ENCODE assay signal across 9 mouse cellular contexts in the genomic region with DNA sequence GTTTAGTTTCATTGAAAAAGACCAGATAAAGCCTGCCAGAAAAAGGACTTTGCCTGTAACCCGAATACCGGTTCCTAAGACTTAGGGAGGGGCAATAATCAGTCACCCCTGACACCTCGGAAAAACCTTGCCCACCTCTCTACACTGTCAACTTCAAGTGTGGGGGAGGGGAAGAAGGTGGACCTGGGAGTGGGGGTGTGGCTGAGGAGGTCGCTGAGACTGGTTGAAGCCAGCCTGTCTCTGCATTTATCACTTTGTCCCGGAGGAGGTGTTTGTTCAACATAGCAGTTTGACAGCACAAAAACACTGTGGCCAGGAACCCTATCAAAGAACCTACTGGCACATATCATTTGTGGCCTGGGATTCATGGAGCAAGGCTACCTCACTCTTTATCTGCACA. TPM values are rescaled to one million over a fixed set of nuclear protein-coding genes. Genes with fewer than 3 reads are reported as not detected.
DNase-seq lines count a peak whose midpoint lies in the region; ATAC-seq and TF ChIP-seq lines count a peak whose summit lies in the region.
"Had no signal": no experiment of that assay in that cellular context is flagged by ENCODE, and none has a peak within 500 bp of the region (broad histone marks: within the 10 kb centered on the region; RNA-seq: fewer than 3 reads in every experiment).

No protein-coding gene starts in this region.

- peaks cover 14% of the 10 kb centered on the region for H3K36me3 ChIP-seq in liver, postnatal 0 days (replicated peaks; ENCODE audit: insufficient read depth, low read length)
- no peaks in the 10 kb centered on the region for H3K36me3 ChIP-seq in forebrain, embryonic 11.5 days (ENCODE audit: control insufficient read depth, insufficient read depth, low read length)
- peaks cover 4% of the 10 kb centered on the region; the same call in 1 of the 2 replicates for H3K36me3 ChIP-seq in neural tube, embryonic 13.5 days
- H3K36me3 ChIP-seq: limb, embryonic 10.5 days had no signal

- TF ChIP-seq CTCF in liver, postnatal 0 days (IDR thresholded peaks at IDR 0.05; ENCODE audit: low read depth): no peak

- WGBS in liver, postnatal 0 days (ENCODE audit: insufficient replicate concordance): 13% methylated on average over 5 of the region's 5 CpGs
- 10% methylated on average over 5 of the region's 5 CpGs for WGBS in forebrain, embryonic 11.5 days
- WGBS in neural tube, embryonic 13.5 days: 3% methylated on average over 5 of the region's 5 CpGs

- no peaks in the 10 kb centered on the region for H3K27me3 ChIP-seq in liver, postnatal 0 days (ENCODE audit: insufficient read depth, low read length)
- H3K27me3 ChIP-seq in forebrain, embryonic 11.5 days (ENCODE audit: control insufficient read depth, insufficient read depth, low read length): no peaks in the 10 kb centered on the region
- no peaks in the 10 kb centered on the region for H3K27me3 ChIP-seq in neural tube, embryonic 13.5 days

- no peaks in the 10 kb centered on the region for H3K9me3 ChIP-seq in liver, postnatal 0 days (ENCODE audit: low read length)
- H3K9me3 ChIP-seq in forebrain, embryonic 11.5 days (ENCODE audit: control insufficient read depth, low read length): no peaks in the 10 kb centered on the region
- no peaks in the 10 kb centered on the region for H3K9me3 ChIP-seq in neural tube, embryonic 13.5 days
- H3K9me3 ChIP-seq: limb, embryonic 10.5 days had no signal

- DNase-seq in liver: peak; percentile 38
- no peak for DNase-seq in liver, postnatal 0 days
- DNase-seq in forebrain, embryonic 11.5 days (ENCODE audit: low spot score): no peak
- peak; percentile 41 to 57 for DNase-seq in kidney, adult 8-10 months
- DNase-seq in right cerebral cortex, postnatal 14 days: no peak
- DNase-seq in natural killer cell, adult 2 months (ENCODE audit: low spot score in 2 of 2): no peak
- DNase-seq in layer of hippocampus, postnatal 36 days: no peak

- no peak for TF ChIP-seq EP300 in liver, postnatal 0 days (IDR thresholded peaks at IDR 0.05; ENCODE audit: low read depth)

- H3K4me3 ChIP-seq in liver, postnatal 0 days (ENCODE audit: low read depth, low read length): no peak overlapping the region
- no peak overlapping the region for H3K4me3 ChIP-seq in forebrain, embryonic 11.5 days (ENCODE audit: low read depth, low read length)
- H3K4me3 ChIP-seq in neural tube, embryonic 13.5 days: no peak overlapping the region
- H3K4me3 ChIP-seq: limb, embryonic 10.5 days had no signal

- peaks cover 27% of the 10 kb centered on the region for H3K4me1 ChIP-seq in liver, postnatal 0 days (ENCODE audit: insufficient read depth)
- peaks cover 38% of the 10 kb centered on the region for H3K4me1 ChIP-seq in forebrain, embryonic 11.5 days (replicated peaks; ENCODE audit: control insufficient read depth, insufficient read depth, low read length)
- H3K4me1 ChIP-seq in neural tube, embryonic 13.5 days (replicated peaks): peaks cover 92% of the 10 kb centered on the region

- no peak overlapping the region for H3K27ac ChIP-seq in liver, postnatal 0 days (ENCODE audit: low read depth)
- H3K27ac ChIP-seq in forebrain, embryonic 11.5 days (ENCODE audit: low read depth, low read length): peak overlapping the region; percentile 3; the same call in 1 of the 2 replicates
- peak overlapping the region; percentile 67; the same call in 1 of the 2 replicates for H3K27ac ChIP-seq in neural tube, embryonic 13.5 days (replicated peaks)
- H3K27ac ChIP-seq: limb, embryonic 10.5 days had no signal

- H3K4me2 ChIP-seq in liver, postnatal 0 days (ENCODE audit: low read depth, low read length): no peak overlapping the region
- H3K4me2 ChIP-seq in forebrain, embryonic 11.5 days (ENCODE audit: low read depth, low read length, severe bottlenecking): no peak overlapping the region
- H3K4me2 ChIP-seq in neural tube, embryonic 13.5 days: peak overlapping the region; percentile 7

- no peak for ATAC-seq in liver, postnatal 0 days
- ATAC-seq in forebrain, embryonic 11.5 days (replicated peaks; ENCODE audit: low FRiP score): no peak
- ATAC-seq in neural tube, embryonic 13.5 days (ENCODE audit: low read depth): no peak

- H3K9ac ChIP-seq in liver, postnatal 0 days (replicated peaks): no peak overlapping the region
- H3K9ac ChIP-seq in forebrain, embryonic 11.5 days (ENCODE audit: low read length): peak overlapping the region; percentile 27; the same call in 1 of the 2 replicates
- H3K9ac ChIP-seq in neural tube, embryonic 13.5 days: no peak overlapping the region

RNA-seq across cellular contexts. Expression of gene Zeb2, which starts 19.2 kb away (rescaled TPM):
- polyA plus RNA-seq in liver, postnatal 0 days (2015; fragmentation: Nextera tagmentation; extraction: Ambion mirVana): 8.1 and 8.8 TPM in 2 replicates
- polyA plus RNA-seq in forebrain, embryonic 11.5 days (2014; fragmentation: Nextera tagmentation; extraction: Ambion mirVana): 45.6 and 50.0 TPM in 2 replicates
- 48.9 and 55.7 TPM in 2 replicates for polyA plus RNA-seq in neural tube, embryonic 13.5 days (2015; fragmentation: Nextera tagmentation; extraction: Ambion mirVana)
- total RNA-seq in layer of hippocampus, postnatal 36 days (2021): 100 to 1,000 TPM; 402 to 403 TPM

Comparison
In these comparisons a context has a peak if more than half of its experiments do, and no peak if none do; other contexts are left out.
1. DNase-seq: peak in liver (single experiment) and kidney, adult 8-10 months (2 of 2); none in liver, postnatal 0 days (single experiment), forebrain, embryonic 11.5 days (single experiment), right cerebral cortex, postnatal 14 days (single experiment), natural killer cell, adult 2 months (0 of 2) and layer of hippocampus, postnatal 36 days (0 of 2).